Mouse (Mus musculus) thymus, adult 2 months (tissue): ENCODE data around the gene Gxylt2. TPM values are rescaled to one million over a fixed set of nuclear protein-coding genes. Genes with fewer than 3 reads are reported as not detected.

Source experiments
- DNase-seq: peaks from one replicate; pipeline ENCODE4 v3.0.0; 2021
- H3K27ac ChIP-seq: fragments of 200-500 bp; 2 replicates; pipeline ENCODE4 v1.5.1; 2012; ENCODE audit warnings: low read length, control low read depth; ENCODE audit not compliant: control insufficient read depth, insufficient read depth
- H3K27me3 ChIP-seq: fragments of 200-500 bp; 2 replicates; pipeline ENCODE4 v1.6.1; 2012; ENCODE audit warnings: mild to moderate bottlenecking, low read length, moderate library complexity, mixed read lengths; ENCODE audit not compliant: control insufficient read depth, insufficient read depth
- H3K36me3 ChIP-seq: fragments of 200-500 bp; 2 replicates; pipeline ENCODE4 v1.6.1; 2012; ENCODE audit warnings: mild to moderate bottlenecking, low read length, moderate library complexity; ENCODE audit not compliant: control insufficient read depth, insufficient read depth
- H3K4me1 ChIP-seq: fragments of 200-500 bp; replicated peaks from 2 replicates; pipeline ENCODE4 v1.6.1; 2012; ENCODE audit warnings: low read length; ENCODE audit not compliant: control insufficient read depth, insufficient read depth
- H3K4me3 ChIP-seq: fragments of 200-500 bp; 2 replicates; pipeline ENCODE4 v1.5.1; 2012; ENCODE audit warnings: mild to moderate bottlenecking, low read length, control low read depth, moderate library complexity; ENCODE audit not compliant: control insufficient read depth, insufficient read depth
- CTCF ChIP-seq: fragments of 200-500 bp; IDR thresholded peaks from 2 replicates; pipeline ENCODE4 v1.5.1; 2012; ENCODE audit warnings: mild to moderate bottlenecking, control low read depth, low read length, moderate library complexity, borderline replicate concordance; ENCODE audit not compliant: control insufficient read depth, poor library complexity, insufficient read depth; ENCODE audit errors: extremely low read depth
- POLR2A ChIP-seq: fragments of 200-500 bp; IDR thresholded peaks from 2 replicates; pipeline ENCODE4 v1.6.1; 2012; ENCODE audit warnings: mild to moderate bottlenecking, low read length, control low read depth, moderate library complexity; ENCODE audit not compliant: control insufficient read depth, poor library complexity, insufficient read depth; ENCODE audit errors: extremely low read depth
- WGBS: fragments of 180-500 bp; shearing (Covaris S2); methylation state at CpG from one replicate; pipeline ENCODE4 v1.1.7; 2018; 5-methylcytosine and 5-hydroxymethylcytosine counted together
- polyA plus RNA-seq: library from polyadenylated mRNA; depleted of rRNA; stranded (reverse); fragments of >200 nt; gene quantifications from 2 replicates; pipeline ENCODE4 v1.2.3, GENCODE M21; 2012; rRNA removed

Gene Gxylt2
- 0.82 and 2.2 TPM in 2 replicates for polyA plus RNA-seq

DNA sequence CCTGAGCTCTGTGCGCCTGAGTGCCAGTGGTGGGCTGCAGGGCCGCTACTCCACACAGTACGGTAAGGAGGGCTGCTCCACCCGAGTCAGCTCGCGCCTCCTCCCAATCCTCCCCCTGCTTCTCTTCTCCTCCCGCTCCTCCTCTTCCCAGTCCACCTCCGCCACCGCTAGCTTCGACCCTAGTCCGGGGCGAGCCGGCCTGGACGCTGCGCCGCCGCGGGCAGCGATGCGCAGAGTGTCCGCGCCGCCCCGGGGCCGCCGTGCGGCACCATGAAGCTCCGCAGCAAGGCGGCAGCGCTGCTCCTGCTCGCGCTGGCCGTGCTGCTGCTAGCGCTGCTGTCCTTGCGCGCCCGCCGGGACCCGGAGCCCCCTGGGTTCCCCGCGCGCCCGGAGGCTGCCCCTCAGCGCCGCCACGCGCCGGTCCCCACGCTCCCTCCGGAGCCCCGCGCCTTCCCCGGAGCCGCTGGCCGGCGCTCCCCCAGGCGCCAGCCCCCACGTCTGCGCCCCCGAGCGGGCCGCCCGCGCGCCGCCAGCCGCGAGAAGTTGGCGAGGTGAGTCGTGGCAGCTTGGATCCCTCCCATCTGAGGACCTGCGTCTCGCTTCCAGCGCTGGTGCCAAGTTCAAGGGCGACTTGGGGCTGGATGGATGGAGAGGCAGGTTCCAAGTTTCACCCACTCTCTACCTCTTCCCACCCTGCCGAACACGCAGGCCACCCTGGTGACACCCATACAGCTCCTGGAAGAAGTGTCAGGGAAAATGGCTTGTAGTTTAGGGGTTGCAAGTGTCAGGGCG, at the start of gene Gxylt2:
TSS of gene Gxylt2 (plus strand) at position 161 of the 792 bp plus-strand sequence.
- Histone ChIP-seq H3K27me3 (no peaks in the 10 kb centered on the region; the same call in 1 of the 2 replicates), H3K4me1 (no peaks in the 10 kb centered on the region), H3K4me3 (no peak within 1 kb of the TSS), H3K27ac (no peak within 1 kb of the TSS), H3K36me3 (no peaks in the 10 kb centered on the region)
- DNase-seq, result no peak
- TF ChIP-seq POLR2A, result no peak
- no peak for TF ChIP-seq CTCF
- WGBS, result 3% methylated on average over 77 of the region's 77 CpGs

DNA sequence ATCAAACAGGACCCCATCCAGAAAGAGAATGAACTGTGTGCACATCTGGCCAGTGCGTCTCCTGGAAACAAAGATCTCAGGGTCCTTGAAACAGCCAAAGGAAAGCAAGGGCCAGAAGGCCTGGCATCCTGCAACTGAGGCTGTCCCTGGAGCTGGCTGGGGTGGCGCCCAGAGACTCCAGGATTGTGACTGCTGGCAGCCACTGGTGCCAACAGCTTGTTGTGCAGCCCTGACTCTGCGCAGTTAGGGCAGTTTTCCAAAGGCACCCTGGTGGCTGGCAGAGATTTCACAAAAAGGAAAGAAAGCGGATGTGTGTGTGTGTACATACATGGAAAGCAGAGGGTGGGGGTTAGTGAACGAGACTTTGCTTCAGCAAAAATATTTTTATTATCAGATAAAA, 44.1 kb upstream of the Gxylt2 start:
- Histone ChIP-seq H3K4me1 (no peaks in the 10 kb centered on the region), H3K4me3 (no peak overlapping the region), H3K27me3 (no peaks in the 10 kb centered on the region), H3K27ac (no peak overlapping the region), H3K36me3 (no peaks in the 10 kb centered on the region)
- 98% methylated on average over 5 of the region's 5 CpGs for WGBS
- no peak for TF ChIP-seq POLR2A
- no peak for TF ChIP-seq CTCF
- no peak for DNase-seq

DNA sequence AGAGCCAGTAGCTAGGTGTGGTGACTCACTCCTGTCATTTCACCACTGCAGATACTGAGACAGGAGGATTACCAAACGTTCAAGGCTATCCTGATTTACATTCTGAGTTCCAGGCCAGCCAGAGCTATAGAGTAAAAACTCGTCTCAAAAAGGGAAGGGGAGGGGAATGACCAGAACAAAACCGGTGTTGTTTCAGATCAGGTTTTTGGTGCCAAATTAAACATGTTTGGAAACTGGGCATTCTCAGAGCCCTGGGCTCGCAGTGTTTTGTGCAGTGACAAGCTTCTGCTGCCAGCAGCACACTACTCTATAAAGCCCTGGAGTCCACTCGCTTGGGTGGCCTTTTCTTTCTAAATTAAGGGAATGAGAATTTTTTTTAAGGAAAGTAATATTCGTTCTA, 42.3 kb upstream of the Gxylt2 start:
- no peak for DNase-seq
- Histone ChIP-seq H3K27ac (no peak overlapping the region), H3K4me3 (no peak overlapping the region), H3K4me1 (no peaks in the 10 kb centered on the region), H3K27me3 (no peaks in the 10 kb centered on the region), H3K36me3 (no peaks in the 10 kb centered on the region)
- no peak for TF ChIP-seq POLR2A
- TF ChIP-seq CTCF, result no peak
- WGBS, result 89% methylated on average over 6 of the region's 6 CpGs

DNA sequence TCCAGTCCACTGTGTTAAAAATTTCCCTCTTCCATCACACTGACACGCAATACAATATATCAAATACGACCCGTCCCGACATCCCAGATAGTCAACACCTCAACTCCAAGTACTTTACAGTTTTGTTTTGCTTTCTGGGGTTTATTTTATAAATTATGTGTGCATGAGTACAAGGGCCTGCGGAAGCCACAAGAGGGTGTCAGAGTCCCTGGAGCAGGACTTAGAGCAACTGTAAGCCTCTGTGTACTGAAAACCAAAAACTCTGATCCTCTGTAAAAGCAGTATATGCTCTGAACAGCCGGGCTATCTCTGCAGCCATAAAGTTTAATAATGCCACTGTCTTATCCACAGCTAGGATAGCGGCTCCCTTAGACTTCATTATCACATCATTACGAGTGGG, 36.9 kb upstream of the Gxylt2 start:
- TF ChIP-seq CTCF, result no peak
- TF ChIP-seq POLR2A, result no peak
- WGBS, result 97% methylated on average over 8 of the region's 8 CpGs
- Histone ChIP-seq H3K4me3 (no peak overlapping the region), H3K27me3 (no peaks in the 10 kb centered on the region), H3K36me3 (no peaks in the 10 kb centered on the region), H3K4me1 (no peaks in the 10 kb centered on the region), H3K27ac (no peak overlapping the region)
- DNase-seq, result no peak

DNA sequence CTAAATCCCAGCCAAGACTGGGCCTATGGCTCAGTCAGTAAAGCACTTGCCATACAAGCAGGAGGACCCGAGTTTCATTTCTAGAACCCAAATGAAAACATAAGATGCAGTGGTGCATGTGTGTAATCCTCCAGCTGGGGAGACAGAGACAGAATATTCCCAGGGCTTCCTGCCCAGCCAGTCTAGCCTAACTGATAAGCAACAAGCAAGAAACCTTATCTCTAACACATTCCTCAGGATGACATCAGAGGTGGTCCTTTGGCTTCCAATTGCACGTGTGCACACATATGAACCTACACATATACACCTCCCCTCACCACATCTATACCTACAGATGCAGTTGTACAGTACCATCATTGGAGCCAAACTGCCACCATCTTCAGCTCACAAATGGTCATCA, 35.7 kb upstream of the Gxylt2 start:
- no peak overlapping the region for H3K4me3 ChIP-seq
- 94% methylated on average over 2 of the region's 2 CpGs for WGBS

DNA sequence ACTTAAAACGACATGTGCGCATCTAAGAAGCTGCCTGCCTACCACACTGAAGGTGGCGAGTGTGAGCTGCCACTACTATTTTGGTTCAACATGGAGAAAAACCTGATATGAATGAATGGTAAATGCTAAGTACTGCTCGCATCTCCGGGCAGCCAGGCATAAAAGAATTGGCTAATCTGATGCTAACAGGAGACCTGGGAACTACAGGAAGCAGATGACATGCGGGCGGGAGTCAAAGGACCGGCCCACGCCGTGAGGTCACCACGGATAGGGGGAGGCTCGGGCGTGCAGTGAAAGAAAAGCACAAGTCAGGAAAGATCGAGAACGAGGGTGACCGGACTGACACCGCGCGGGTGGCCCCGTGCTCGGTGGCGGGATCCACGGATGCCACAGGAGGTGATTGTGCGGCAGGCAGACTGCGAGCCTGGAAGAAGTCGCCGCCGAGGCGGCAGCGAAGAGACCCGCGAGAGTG, 34.1 kb upstream of the Gxylt2 start:
- TF ChIP-seq POLR2A (0 out of 2 replicates have a peak, but pooled peaks have one; percentile 3), CTCF (no peak)
- DNase-seq, result peak; percentile 32
- WGBS, result under 1% methylated on average over 32 of the region's 32 CpGs

More for the DNA sequence above, 35.7 kb upstream of the Gxylt2 start:
- no peaks in the 10 kb centered on the region for H3K27me3 ChIP-seq
- H3K4me1 ChIP-seq, result no peaks in the 10 kb centered on the region
- no peak overlapping the region for H3K27ac ChIP-seq
- DNase-seq, result no peak
- no peak for TF ChIP-seq POLR2A
- no peak for TF ChIP-seq CTCF
- H3K36me3 ChIP-seq, result no peaks in the 10 kb centered on the region

More for the DNA sequence above, 34.1 kb upstream of the Gxylt2 start:
- no peak overlapping the region for H3K27ac ChIP-seq
- H3K27me3 ChIP-seq, result no peaks in the 10 kb centered on the region
- no peaks in the 10 kb centered on the region for H3K36me3 ChIP-seq
- H3K4me1 ChIP-seq, result no peaks in the 10 kb centered on the region
- peak overlapping the region; percentile 75 for H3K4me3 ChIP-seq
